Mouse (Mus musculus) G1E (cell line): Measurements from ENCODE around the gene Gmfg.

Experiments
- CTCF ChIP-seq: IDR thresholded peaks from 2 replicates; pipeline ENCODE4 v1.5.1; 2012; ENCODE audit warnings: low read depth, low read length, inconsistent platforms, mixed read lengths
- TAL1 ChIP-seq: conservative IDR thresholded peaks from 2 replicates; pipeline ENCODE4 v1.6.1; 2012; ENCODE audit warnings: low read depth, low read length, inconsistent platforms, mixed read lengths

- TF ChIP-seq CTCF: no peak
- no peak for TF ChIP-seq TAL1
Measured at GRCm38 (mm10) chr7:28401030-28401429, 36.2 kb upstream of the Gmfg start.
